In genomic region chr16:33732237-33732749, GRCm38 (mm10) we compare ENCODE assay signal across 13 mouse cellular contexts. TPM values are rescaled to one million over a fixed set of nuclear protein-coding genes. Genes with fewer than 3 reads are reported as not detected.
DNase-seq lines count a peak whose midpoint lies in the region; ATAC-seq lines count a peak whose summit lies in the region.
"Had no signal": no experiment of that assay in that cellular context is flagged by ENCODE, and none has a peak within 500 bp of the region (broad histone marks: within the 10 kb centered on the region; RNA-seq: fewer than 3 reads in every experiment).

No protein-coding gene starts in this region.

- ATAC-seq in heart, embryonic 16.5 days (replicated peaks; ENCODE audit: extremely low read depth, insufficient read depth, low FRiP score): 0 out of 2 replicates have a peak, but pooled peaks have one; percentile 50
- no peak for ATAC-seq in heart, embryonic 11.5 days (replicated peaks; ENCODE audit: insufficient number of reproducible peaks, low FRiP score, low TSS enrichment)
- no peak for ATAC-seq in forebrain, embryonic 12.5 days (ENCODE audit: low FRiP score)
- ATAC-seq in liver, embryonic 15.5 days (ENCODE audit: insufficient read depth): peak; percentile 88

- H3K27me3 ChIP-seq in heart, embryonic 16.5 days (ENCODE audit: control insufficient read depth, insufficient read depth, low read length): no peaks in the 10 kb centered on the region
- H3K27me3 ChIP-seq in heart, embryonic 11.5 days (ENCODE audit: control insufficient read depth, insufficient read depth, low read length): no peaks in the 10 kb centered on the region
- H3K27me3 ChIP-seq in forebrain, embryonic 12.5 days: no peaks in the 10 kb centered on the region
- no peaks in the 10 kb centered on the region for H3K27me3 ChIP-seq in liver, embryonic 15.5 days
- H3K27me3 ChIP-seq in limb, embryonic 10.5 days (ENCODE audit: low read depth, poor library complexity, severe bottlenecking): no peaks in the 10 kb centered on the region
- H3K27me3 ChIP-seq: limb, embryonic 13.5 days; neural tube, embryonic 12.5 days had no signal

- H3K4me2 ChIP-seq in heart, embryonic 16.5 days (ENCODE audit: low read depth, low read length): no peak overlapping the region
- H3K4me2 ChIP-seq in heart, embryonic 11.5 days: no peak overlapping the region
- H3K4me2 ChIP-seq in forebrain, embryonic 12.5 days: no peak overlapping the region
- no peak overlapping the region; the same call in 1 of the 2 replicates for H3K4me2 ChIP-seq in liver, embryonic 15.5 days
- H3K4me2 ChIP-seq: limb, embryonic 13.5 days; neural tube, embryonic 12.5 days had no signal

- peak; percentile 77 for DNase-seq in A20 (ENCODE audit: low read depth, low spot score)
- DNase-seq in kidney, adult 8-10 months: no peak
- DNase-seq in limb, embryonic 10.5 days (ENCODE audit: low spot score): no peak
- no peak for DNase-seq in adrenal gland, adult 8-10 months
- DNase-seq: gastrocnemius, adult 2 months; thymus, adult 2 months had no signal

- peak overlapping the region; percentile 47; the same call in 1 of the 2 replicates for H3K27ac ChIP-seq in heart, embryonic 16.5 days (ENCODE audit: low read length)
- H3K27ac ChIP-seq in heart, embryonic 11.5 days (ENCODE audit: low read depth, low read length): no peak overlapping the region
- H3K27ac ChIP-seq in forebrain, embryonic 12.5 days: peak overlapping the region; percentile 90; the same call in 1 of the 2 replicates
- no peak overlapping the region for H3K27ac ChIP-seq in liver, embryonic 15.5 days (replicated peaks)
- H3K27ac ChIP-seq in limb, embryonic 10.5 days: no peak overlapping the region
- H3K27ac ChIP-seq: gastrocnemius, adult 2 months; limb, embryonic 13.5 days; macrophage; neural tube, embryonic 12.5 days had no signal

- H3K9me3 ChIP-seq in heart, embryonic 16.5 days (replicated peaks; ENCODE audit: control insufficient read depth, low read length): no peaks in the 10 kb centered on the region
- H3K9me3 ChIP-seq in heart, embryonic 11.5 days (replicated peaks; ENCODE audit: control insufficient read depth, low read length): no peaks in the 10 kb centered on the region
- H3K9me3 ChIP-seq in forebrain, embryonic 12.5 days: no peaks in the 10 kb centered on the region
- no peaks in the 10 kb centered on the region for H3K9me3 ChIP-seq in liver, embryonic 15.5 days (replicated peaks)
- no peaks in the 10 kb centered on the region for H3K9me3 ChIP-seq in limb, embryonic 10.5 days (replicated peaks)
- H3K9me3 ChIP-seq: limb, embryonic 13.5 days; neural tube, embryonic 12.5 days had no signal

- H3K4me1 ChIP-seq in heart, embryonic 16.5 days (ENCODE audit: control insufficient read depth, insufficient read depth, low read length): peaks cover 15% of the 10 kb centered on the region
- peaks cover 5% of the 10 kb centered on the region for H3K4me1 ChIP-seq in heart, embryonic 11.5 days (ENCODE audit: control insufficient read depth, insufficient read depth, low read length)
- H3K4me1 ChIP-seq in forebrain, embryonic 12.5 days: peaks cover 56% of the 10 kb centered on the region
- H3K4me1 ChIP-seq in liver, embryonic 15.5 days (replicated peaks): peaks cover 20% of the 10 kb centered on the region
- H3K4me1 ChIP-seq in limb, embryonic 10.5 days: peaks cover 17% of the 10 kb centered on the region

- 48% methylated on average over 6 of the region's 6 CpGs for WGBS in heart, embryonic 16.5 days
- WGBS in heart, embryonic 11.5 days (ENCODE audit: insufficient replicate concordance): 55% methylated on average over 6 of the region's 6 CpGs
- WGBS in forebrain, embryonic 12.5 days: 82% methylated on average over 6 of the region's 6 CpGs
- WGBS in liver, embryonic 15.5 days (ENCODE audit: insufficient replicate concordance): 17% methylated on average over 6 of the region's 6 CpGs
- WGBS in limb, embryonic 10.5 days: 88% methylated on average over 6 of the region's 6 CpGs

- no peak overlapping the region for H3K4me3 ChIP-seq in heart, embryonic 16.5 days (ENCODE audit: low read length)
- H3K4me3 ChIP-seq in heart, embryonic 11.5 days (ENCODE audit: low read depth, low read length): no peak overlapping the region
- no peak overlapping the region for H3K4me3 ChIP-seq in forebrain, embryonic 12.5 days (replicated peaks)
- H3K4me3 ChIP-seq in liver, embryonic 15.5 days (replicated peaks): no peak overlapping the region
- no peak overlapping the region for H3K4me3 ChIP-seq in limb, embryonic 10.5 days
- H3K4me3 ChIP-seq: gastrocnemius, adult 2 months; limb, embryonic 13.5 days; neural tube, embryonic 12.5 days had no signal

- no peak overlapping the region for H3K9ac ChIP-seq in heart, embryonic 16.5 days (ENCODE audit: low read length)
- no peak overlapping the region for H3K9ac ChIP-seq in heart, embryonic 11.5 days (ENCODE audit: low read depth, low read length)
- H3K9ac ChIP-seq in forebrain, embryonic 12.5 days: no peak overlapping the region
- no peak overlapping the region for H3K9ac ChIP-seq in liver, embryonic 15.5 days
- H3K9ac ChIP-seq: limb, embryonic 13.5 days; neural tube, embryonic 12.5 days had no signal

- H3K36me3 ChIP-seq in heart, embryonic 16.5 days (ENCODE audit: control insufficient read depth, insufficient read depth): peaks cover 47% of the 10 kb centered on the region
- H3K36me3 ChIP-seq in heart, embryonic 11.5 days (ENCODE audit: control insufficient read depth, insufficient read depth, low read length): peaks cover 4% of the 10 kb centered on the region; the same call in 1 of the 2 replicates
- peaks cover 51% of the 10 kb centered on the region for H3K36me3 ChIP-seq in forebrain, embryonic 12.5 days (replicated peaks)
- H3K36me3 ChIP-seq in liver, embryonic 15.5 days (replicated peaks): peaks cover 17% of the 10 kb centered on the region
- peaks cover 18% of the 10 kb centered on the region for H3K36me3 ChIP-seq in limb, embryonic 10.5 days

RNA-seq across cellular contexts. Expression of gene Heg1, which starts 48.1 kb away (rescaled TPM):
- polyA plus RNA-seq in heart, embryonic 16.5 days (2015; fragmentation: Nextera tagmentation; extraction: Ambion mirVana): 34.0 and 35.1 TPM in 2 replicates
- polyA plus RNA-seq in heart, embryonic 11.5 days (2014; fragmentation: Nextera tagmentation; extraction: Ambion mirVana): 31.3 and 37.2 TPM in 2 replicates
- polyA plus RNA-seq in forebrain, embryonic 12.5 days (2016; fragmentation: Nextera tagmentation; extraction: Ambion mirVana): 36.5 and 37.7 TPM in 2 replicates
- 4.9 and 5.7 TPM in 2 replicates for polyA plus RNA-seq in liver, embryonic 15.5 days (2015; fragmentation: Nextera tagmentation; extraction: Ambion mirVana)
- polyA plus RNA-seq in limb, embryonic 10.5 days (2016; fragmentation: Nextera tagmentation; extraction: Ambion mirVana): 11.1 and 11.6 TPM in 2 replicates
- 10 to 100 TPM; 52.8 to 69.3 (median 61.5) TPM for total RNA-seq in adrenal gland, adult 8-10 months (2022)

Comparison
In these comparisons a context has a peak if more than half of its experiments do, and no peak if none do; other contexts are left out.
1. ATAC-seq: peak in heart, embryonic 16.5 days (single experiment) and liver, embryonic 15.5 days (single experiment); none in heart, embryonic 11.5 days (single experiment) and forebrain, embryonic 12.5 days (single experiment).
2. H3K27ac ChIP-seq: peak in heart, embryonic 16.5 days (single experiment) and forebrain, embryonic 12.5 days (single experiment); none in heart, embryonic 11.5 days (single experiment), liver, embryonic 15.5 days (single experiment) and limb, embryonic 10.5 days (single experiment).